Mouse (Mus musculus) adipocyte (in vitro differentiated cells): ENCODE data around the gene Bmx.

Source experiments
- DNase-seq: peaks from one replicate; pipeline ENCODE4 v3.0.0-alpha.2; 2016; ENCODE audit warnings: low spot score

The Bmx gene

GRCm38 (mm10) chrX:164175311-164175710 is 82.7 kb downstream of the Bmx start:
- DNase-seq: no peak

DNA sequence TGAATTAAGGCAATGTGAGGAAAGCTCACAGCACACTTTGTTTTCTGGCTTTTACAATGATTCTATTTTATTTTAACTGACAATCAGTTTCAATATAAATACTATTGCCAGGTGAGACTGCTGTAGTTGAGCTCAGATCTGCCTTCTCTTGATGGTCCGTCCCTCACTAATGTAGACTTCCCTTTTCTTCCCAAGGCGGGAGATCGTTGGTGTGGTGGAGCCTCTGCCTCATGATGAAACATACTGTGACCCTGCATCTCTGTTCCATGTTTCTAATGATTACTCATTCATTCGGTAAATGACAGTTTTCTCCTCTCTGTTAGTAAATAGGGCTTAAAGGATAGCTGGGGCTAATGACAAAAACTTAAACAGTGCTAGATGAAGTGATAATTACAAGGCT is 84.1 kb downstream of the Bmx start:
- DNase-seq: no peak

- DNase-seq: no peak
These were observed 87.0 kb downstream of the Bmx start for GRCm38 (mm10) chrX:164171034-164171433.

DNA sequence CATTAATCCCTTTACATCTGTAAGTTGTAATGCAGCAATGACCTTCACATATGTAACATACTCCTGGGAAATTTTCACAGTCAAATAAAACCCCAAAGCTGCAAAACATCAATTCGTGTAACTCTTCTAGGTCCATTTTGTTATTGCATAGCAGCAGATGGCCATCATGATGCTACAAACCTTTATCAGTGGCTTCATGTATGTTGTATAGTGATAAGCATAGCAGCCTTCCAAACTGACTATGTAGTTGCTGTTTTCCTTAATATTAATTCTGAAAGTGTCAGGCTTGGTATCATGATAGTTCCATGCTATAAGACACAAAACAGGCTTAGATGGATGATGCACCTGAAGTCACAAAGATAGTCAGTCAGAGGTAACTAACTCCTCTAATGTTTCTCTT is 93.3 kb downstream of the Bmx start:
- no peak for DNase-seq

- DNase-seq: no peak
These were observed 103.4 kb downstream of the Bmx start for GRCm38 (mm10) chrX:164154594-164154993.

DNA sequence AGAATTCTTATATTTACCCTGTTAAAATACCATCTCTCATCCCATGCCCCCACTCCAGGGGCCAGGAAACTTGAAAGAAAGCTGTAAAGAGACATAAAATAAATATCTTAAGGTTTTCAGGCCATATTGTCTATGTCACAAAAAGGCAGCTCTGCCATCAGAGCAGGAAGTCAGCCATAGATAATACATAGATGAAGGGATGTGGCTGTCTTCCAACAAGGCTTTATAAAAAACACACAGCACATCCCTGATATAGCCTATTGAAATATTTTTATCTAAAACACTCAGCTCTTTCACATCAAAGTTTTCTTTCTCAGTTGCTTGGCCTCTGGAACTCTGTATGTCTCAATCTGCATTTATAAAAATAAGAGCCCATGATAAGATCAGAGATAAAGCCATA is 104.4 kb downstream of the Bmx start:
- no peak for DNase-seq

- DNase-seq: peak; percentile 18
These were observed 105.3 kb downstream of the Bmx start for GRCm38 (mm10) chrX:164152703-164153102.

DNA sequence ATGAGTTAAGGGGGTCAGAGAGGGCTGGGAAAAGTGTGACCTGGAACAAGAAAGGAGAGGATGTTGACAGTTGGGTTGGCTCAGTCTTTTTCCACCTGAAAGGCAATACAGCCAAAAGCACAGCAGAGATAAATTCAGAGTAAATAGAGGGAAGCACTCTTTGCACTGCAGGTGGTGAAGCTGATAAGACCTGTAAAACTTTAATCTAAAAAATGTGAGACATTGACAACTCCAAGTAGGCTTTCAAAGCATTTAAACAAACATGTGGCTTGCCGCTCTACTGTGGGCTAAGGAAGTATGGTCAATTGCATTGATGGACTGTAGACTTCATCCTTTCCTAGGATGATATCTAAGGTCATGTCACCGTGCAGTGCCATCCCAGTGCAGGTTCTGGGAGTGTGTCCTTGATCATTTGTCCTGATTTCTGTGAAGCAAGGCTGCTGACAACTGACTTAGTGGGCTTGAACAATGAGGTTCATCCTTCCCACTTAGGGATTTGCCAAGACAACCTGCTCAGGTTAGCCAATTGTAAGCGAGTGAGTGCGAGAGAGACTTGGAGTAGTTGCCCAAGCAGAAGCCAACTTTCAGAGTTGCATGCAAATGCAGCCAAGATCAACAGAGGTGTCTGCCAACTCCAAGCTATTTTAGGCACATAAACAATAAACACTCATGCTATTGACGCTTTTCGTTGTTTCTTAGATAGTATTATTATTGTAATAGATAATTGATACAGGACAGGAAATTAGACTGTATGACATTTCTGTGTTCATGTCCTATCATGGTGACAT is 112.3 kb downstream of the Bmx start:
- DNase-seq: peak; percentile 81
